Mouse (Mus musculus): ENCODE measurements around the gene Pigf. TPM values are rescaled to one million over a fixed set of nuclear protein-coding genes. Genes with fewer than 3 reads are reported as not detected.

Pigf gene
- total RNA-seq, 2 experiments from 2014 or later = 4.2 to 4.8 TPM

Other genes with a start within 250 kb of the Pigf start
- not detected for gene Tmem247, start 108.1 kb downstream of the Pigf start, total RNA-seq (2021)
- not detected for gene Atp6v1e2, start 77.5 kb downstream of the Pigf start, total RNA-seq (2021)
- gene Rhoq, start 62.3 kb downstream of the Pigf start, total RNA-seq (2021) = 100 to 1,000 TPM; 140 to 159 TPM
- gene Cript, start 144 bp upstream of the Pigf start, total RNA-seq (2021) = 10 to 100 TPM; 38.8 to 46.8 TPM
- gene Socs5, start 82.3 kb upstream of the Pigf start, total RNA-seq (2021) = 10 to 100 TPM; 27.6 to 34.0 TPM
- 10 to 100 TPM; 41.8 to 46.4 TPM for gene Mcfd2, start 240.5 kb upstream of the Pigf start, total RNA-seq (2021)

All from heart, postnatal 25 days (tissue).